Mouse (Mus musculus) intestine, postnatal 0 days (tissue): ENCODE results near the gene Hif3a. TPM values are rescaled to one million over a fixed set of nuclear protein-coding genes. Genes with fewer than 3 reads are reported as not detected.

Source experiments
- ATAC-seq: fragments of 200-750 bp; cut with Nextera tagmentation; 2 replicates; pipeline ENCODE4 v1.8.0; 2017; ENCODE audit warnings: mild to moderate bottlenecking, moderate TSS enrichment, moderate library complexity
- H3K27ac ChIP-seq: fragments of 300-500 bp; sonication (generic); 2 replicates; pipeline ENCODE4 v1.5.1; 2014; ENCODE audit warnings: mild to moderate bottlenecking, low read depth, low read length, moderate library complexity
- H3K27me3 ChIP-seq: fragments of 300-500 bp; sonication (generic); replicated peaks from 2 replicates; pipeline ENCODE4 v1.6.1; 2014; ENCODE audit warnings: low read length, mixed read lengths; ENCODE audit not compliant: control insufficient read depth, insufficient read depth
- H3K36me3 ChIP-seq: fragments of 300-500 bp; sonication (generic); 2 replicates; pipeline ENCODE4 v1.6.1; 2014; ENCODE audit warnings: mild to moderate bottlenecking, moderate library complexity; ENCODE audit not compliant: control insufficient read depth, insufficient read depth
- H3K4me1 ChIP-seq: fragments of 300-500 bp; sonication (generic); replicated peaks from 2 replicates; pipeline ENCODE4 v1.6.1; 2014; ENCODE audit warnings: antibody characterized with exemption, low read length, mixed read lengths; ENCODE audit not compliant: control insufficient read depth, insufficient read depth
- H3K4me2 ChIP-seq: fragments of 300-500 bp; sonication (generic); replicated peaks from 2 replicates; pipeline ENCODE4 v1.6.1; 2014; ENCODE audit warnings: low read depth, mild to moderate bottlenecking, moderate library complexity
- H3K4me3 ChIP-seq: fragments of 300-500 bp; sonication (generic); 2 replicates; pipeline ENCODE4 v1.5.1; 2014; ENCODE audit warnings: low read depth, low read length
- H3K9ac ChIP-seq: fragments of 300-500 bp; sonication (generic); 2 replicates; pipeline ENCODE4 v1.6.1; 2014; ENCODE audit warnings: mild to moderate bottlenecking, low read depth, low read length
- H3K9me3 ChIP-seq: fragments of 300-500 bp; sonication (generic); 2 replicates; pipeline ENCODE4 v1.6.1; 2016; ENCODE audit warnings: mixed run types; ENCODE audit not compliant: control insufficient read depth
- CTCF ChIP-seq: sonication (generic); IDR thresholded peaks from 2 replicates; pipeline ENCODE4 v1.5.1; 2016; ENCODE audit warnings: low read depth, mild to moderate bottlenecking, control low read depth, antibody characterized with exemption, moderate library complexity
- WGBS: fragments of 180-500 bp; shearing (Covaris S2); extraction: QIAGEN DNeasy Blood & Tissue Kit; methylation state at CpG from one replicate; pipeline ENCODE4 v1.1.7; 2014; 5-methylcytosine and 5-hydroxymethylcytosine counted together
- polyA plus RNA-seq: library from polyadenylated mRNA; unstranded; fragments of >200 nt; fragmentation: Nextera tagmentation; extraction: Ambion mirVana; gene quantifications from 2 replicates; pipeline ENCODE4 v1.2.1, GENCODE M21; 2015

Gene Hif3a
- polyA plus RNA-seq, 1 experiment from 2014 or later, result 18.4 TPM

GRCm38 (mm10) chr7:16992451-16992807, 69.8 kb downstream of the Hif3a start, which contains the start of gene Ccdc8:
Gene Ccdc8, plus strand, starts transcription at chr7:16992708.
- no peak for ATAC-seq
- Histone ChIP-seq H3K4me1 (0 out of 2 replicates have a peak, but pooled peaks cover 7% of the 10 kb centered on the region), H3K4me3 (peak within 1 kb of the TSS; percentile 45), H3K9me3 (no peaks in the 10 kb centered on the region), H3K36me3 (no peaks in the 10 kb centered on the region), H3K27me3 (no peaks in the 10 kb centered on the region), H3K4me2 (peak within 1 kb of the TSS; percentile 68), H3K27ac (peak within 1 kb of the TSS; percentile 64), H3K9ac (0 out of 2 replicates have a peak within 1 kb of the TSS, but pooled peaks have one; percentile 22)
- 90% methylated on average over 5 of the region's 5 CpGs for WGBS
- TF ChIP-seq CTCF, result no peak

GRCm38 (mm10) chr7:16991681-16992450, 70.4 kb downstream of the Hif3a start:
- Histone ChIP-seq H3K4me1 (0 out of 2 replicates have a peak, but pooled peaks cover 7% of the 10 kb centered on the region), H3K4me3 (no peak overlapping the region), H3K36me3 (no peaks in the 10 kb centered on the region), H3K9ac (0 out of 2 replicates have a peak overlapping the region, but pooled peaks have one; percentile 22), H3K4me2 (peak overlapping the region; percentile 25; the same call in 1 of the 2 replicates), H3K27me3 (no peaks in the 10 kb centered on the region), H3K9me3 (no peaks in the 10 kb centered on the region), H3K27ac (peak overlapping the region; percentile 64)
- ATAC-seq, result peak; percentile 71
- WGBS, result 24% methylated on average over 18 of the region's 18 CpGs
- no peak for TF ChIP-seq CTCF

- 0 out of 2 replicates have a peak, but pooled peaks cover 7% of the 10 kb centered on the region for H3K4me1 ChIP-seq
- no peaks in the 10 kb centered on the region for H3K27me3 ChIP-seq
- H3K9ac ChIP-seq, result no peak overlapping the region
- no peak overlapping the region; the same call in 1 of the 2 replicates for H3K27ac ChIP-seq
- no peak for TF ChIP-seq CTCF
- peak overlapping the region; percentile 2 for H3K4me2 ChIP-seq
- ATAC-seq, result no peak
- no peaks in the 10 kb centered on the region for H3K9me3 ChIP-seq
- WGBS, result 26% methylated on average over 15 of the region's 15 CpGs
- no peak overlapping the region for H3K4me3 ChIP-seq
- no peaks in the 10 kb centered on the region; the same call in 1 of the 2 replicates for H3K36me3 ChIP-seq
Observed at GRCm38 (mm10) chr7:16990006-16990744, 72.1 kb downstream of the Hif3a start.

GRCm38 (mm10) chr7:16988405-16988804, 73.8 kb downstream of the Hif3a start:
- H3K27ac ChIP-seq, result no peak overlapping the region

GRCm38 (mm10) chr7:16987541-16988149, 74.6 kb downstream of the Hif3a start:
- Histone ChIP-seq H3K9ac (no peak overlapping the region), H3K27me3 (no peaks in the 10 kb centered on the region), H3K9me3 (no peaks in the 10 kb centered on the region), H3K36me3 (no peaks in the 10 kb centered on the region; the same call in 1 of the 2 replicates), H3K4me1 (0 out of 2 replicates have a peak, but pooled peaks cover 7% of the 10 kb centered on the region), H3K4me3 (no peak overlapping the region), H3K27ac (no peak overlapping the region), H3K4me2 (no peak overlapping the region)
- no peak for TF ChIP-seq CTCF
- 48% methylated on average over 7 of the region's 7 CpGs for WGBS
- no peak for ATAC-seq

More at GRCm38 (mm10) chr7:16988405-16988804, 73.8 kb downstream of the Hif3a start:
- ATAC-seq, result no peak
- H3K4me3 ChIP-seq, result no peak overlapping the region
- H3K4me1 ChIP-seq, result 0 out of 2 replicates have a peak, but pooled peaks cover 7% of the 10 kb centered on the region
- no peak for TF ChIP-seq CTCF
- 51% methylated on average over 3 of the region's 3 CpGs for WGBS
- no peaks in the 10 kb centered on the region for H3K9me3 ChIP-seq
- H3K9ac ChIP-seq, result no peak overlapping the region
- H3K4me2 ChIP-seq, result no peak overlapping the region
- no peaks in the 10 kb centered on the region; the same call in 1 of the 2 replicates for H3K36me3 ChIP-seq
- no peaks in the 10 kb centered on the region for H3K27me3 ChIP-seq
